Mouse (Mus musculus): Measurements from ENCODE around the gene Fam186b.

- TF ChIP-seq CTCF (conservative IDR thresholded peaks at IDR 0.05; ENCODE audit: insufficient read depth, insufficient read length, low read depth, low read length) (no peak), POLR2A (IDR thresholded peaks at IDR 0.05; ENCODE audit: low read depth, low read length) (no peak)
Measured at GRCm38 (mm10) chr15:99324151-99324550, 28.5 kb upstream of the Fam186b start.

Measured in kidney, adult 2 months (tissue).